Mouse (Mus musculus): ENCODE results near the gene Trpm8. TPM values are rescaled to one million over a fixed set of nuclear protein-coding genes. Genes with fewer than 3 reads are reported as not detected.

The Trpm8 gene
- polyA plus RNA-seq, 1 experiment: not detected

DNA sequence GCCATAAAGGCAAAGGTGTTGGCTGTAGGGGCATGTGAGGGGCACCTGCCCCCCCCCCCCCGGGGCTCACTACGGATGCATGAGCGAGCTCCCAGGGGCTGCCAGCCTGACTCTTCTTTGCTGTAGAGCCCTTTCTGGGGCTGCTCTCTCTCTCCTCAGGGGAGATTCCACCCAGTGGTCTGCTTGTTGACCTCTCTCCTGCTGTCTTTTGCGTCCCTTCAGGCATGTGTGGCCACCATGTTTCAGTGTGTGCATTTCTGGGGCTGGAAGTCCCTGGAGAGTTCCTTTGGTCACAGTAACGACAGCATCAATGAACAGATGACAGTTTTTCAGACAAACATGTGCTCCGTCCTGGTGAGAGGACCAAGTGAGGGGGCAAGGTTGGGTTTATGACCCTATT is 19.1 kb upstream of the Trpm8 start:
- no peak for TF ChIP-seq GATA1 (IDR thresholded peaks at IDR 0.05; ENCODE audit: low read length)

DNA sequence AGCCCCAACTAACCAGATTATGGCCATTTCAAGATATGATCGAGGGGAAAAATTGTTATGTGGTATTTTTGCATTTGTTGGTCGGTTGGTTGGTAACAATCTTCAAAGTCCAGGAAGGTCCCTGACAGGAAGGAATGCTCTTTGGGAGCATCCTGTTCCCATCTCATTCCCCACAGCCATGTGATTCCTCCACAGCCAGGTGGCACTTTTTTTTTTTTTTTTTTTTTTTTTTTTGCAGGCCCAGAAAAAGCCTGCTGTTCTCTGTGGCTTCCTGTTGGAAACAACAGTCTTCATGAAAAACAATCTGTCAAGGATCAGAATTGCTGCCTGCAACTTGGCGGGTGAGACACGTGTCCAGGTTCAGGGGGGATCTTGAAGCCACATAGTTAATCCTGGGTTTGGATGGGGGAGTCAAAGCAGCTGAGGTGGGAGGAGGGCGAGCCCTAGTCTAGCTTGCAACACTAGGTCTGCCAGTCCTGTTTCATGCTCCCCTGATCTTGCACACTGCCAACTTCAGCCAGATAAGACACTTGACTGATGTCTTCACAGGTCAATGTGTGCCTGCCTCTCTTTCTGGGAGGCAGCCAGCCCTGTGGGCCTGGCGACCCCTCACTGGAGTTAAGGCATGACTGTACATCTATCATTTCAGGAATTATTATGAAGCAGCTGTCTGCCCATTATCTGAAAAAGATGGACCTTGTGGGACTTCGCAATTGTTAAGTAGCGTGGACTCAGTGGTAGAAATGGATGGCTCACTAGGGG is 18.4 kb upstream of the Trpm8 start:
- TF ChIP-seq GATA1 (IDR thresholded peaks at IDR 0.05; ENCODE audit: low read length): no peak

DNA sequence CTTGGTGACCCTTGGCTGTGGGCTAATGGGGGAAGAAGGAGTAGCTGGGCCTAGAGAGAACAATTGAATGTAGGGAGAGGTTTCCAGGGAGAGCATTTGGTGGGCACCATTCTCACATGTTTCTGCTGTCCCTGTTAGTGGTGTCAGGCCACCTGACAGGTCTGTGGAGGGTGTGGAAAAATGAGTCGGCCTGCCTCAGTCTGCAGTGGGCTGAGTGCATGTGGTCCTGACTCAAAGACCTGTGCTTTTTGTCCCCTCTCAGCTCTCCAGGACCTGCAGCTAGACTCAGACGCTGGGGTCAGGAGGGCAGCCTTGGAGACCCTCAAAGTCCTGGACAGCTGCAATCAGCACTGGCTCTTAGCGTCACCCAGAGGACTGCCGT is 17.8 kb upstream of the Trpm8 start:
- no peak for TF ChIP-seq GATA1 (IDR thresholded peaks at IDR 0.05; ENCODE audit: low read length)

DNA sequence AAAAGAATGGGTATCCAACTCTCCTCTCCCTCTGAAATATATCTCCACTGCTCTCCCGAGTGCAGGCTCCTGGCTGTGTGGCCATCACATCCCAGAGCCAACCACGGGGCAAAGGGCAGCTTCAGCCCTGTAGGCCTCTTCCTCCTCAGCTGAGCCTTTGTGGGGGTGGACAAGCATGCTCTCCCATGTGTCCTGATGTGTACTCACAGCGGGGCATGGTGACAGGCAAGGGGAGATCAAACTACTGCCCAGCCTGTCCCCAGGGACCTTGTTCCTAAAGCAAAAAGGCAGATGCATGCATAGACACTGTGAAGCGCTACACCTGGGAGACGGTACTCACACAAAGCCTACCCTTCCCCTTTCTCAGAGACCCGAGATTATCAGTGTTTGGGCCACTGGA is 17.3 kb upstream of the Trpm8 start:
- no peak for TF ChIP-seq GATA1 (IDR thresholded peaks at IDR 0.05; ENCODE audit: low read length)

DNA sequence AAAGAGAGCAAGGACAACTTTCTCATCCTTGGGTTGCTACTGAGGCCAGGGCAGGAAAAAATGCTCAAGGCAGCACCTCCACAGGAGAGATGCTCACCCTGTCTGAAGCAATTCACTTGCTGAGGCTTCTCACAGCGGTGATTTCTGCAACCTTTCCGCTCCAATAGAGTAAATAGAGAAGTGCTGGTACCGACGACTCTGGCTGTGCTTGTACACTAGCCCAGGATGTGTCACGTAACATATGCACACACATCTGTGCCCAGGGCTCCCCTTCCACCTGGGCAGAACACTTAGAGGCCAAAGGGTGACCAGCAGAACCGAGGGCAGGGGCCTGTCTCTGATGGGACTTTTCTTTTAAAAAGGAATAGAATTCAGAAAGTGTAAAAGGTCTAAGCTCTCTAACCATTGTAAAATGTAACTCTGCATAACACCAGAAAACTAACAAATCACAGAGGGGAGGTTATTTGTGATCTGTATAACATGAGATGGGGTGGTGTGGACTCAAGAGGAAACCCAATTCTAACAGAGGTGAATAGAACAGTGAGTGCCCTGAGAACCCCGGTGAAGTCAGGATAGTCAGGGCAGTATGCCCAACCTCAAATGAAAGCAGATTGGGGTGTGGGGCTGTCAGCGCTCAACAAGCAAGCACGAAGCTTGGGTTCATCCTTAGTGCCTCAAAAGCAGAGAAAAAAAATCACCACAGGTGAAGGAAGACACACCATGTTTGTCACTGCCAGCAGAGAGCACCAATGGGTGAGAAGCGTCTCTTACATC is 16.7 kb upstream of the Trpm8 start:
- TF ChIP-seq GATA1 (IDR thresholded peaks at IDR 0.05; ENCODE audit: low read length): no peak

DNA sequence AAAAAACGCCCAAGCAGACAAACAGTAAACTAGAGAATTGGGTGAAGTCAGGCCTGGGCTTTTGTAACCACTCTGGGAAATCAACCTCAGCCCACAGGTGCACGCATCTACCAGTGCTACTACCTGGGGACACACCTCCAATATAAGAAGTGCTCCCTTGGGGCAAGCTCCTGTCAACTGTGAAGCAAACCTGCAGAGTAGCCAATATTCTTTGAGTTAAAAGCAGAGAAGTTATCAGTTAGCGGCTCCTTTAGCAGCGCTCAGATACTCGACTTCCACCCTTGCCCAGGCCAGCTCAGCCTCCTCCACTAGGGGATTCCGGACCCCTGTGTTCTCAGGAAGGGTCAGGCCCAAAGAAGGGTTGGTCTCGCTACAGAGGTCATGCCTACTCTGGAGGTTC is 15.8 kb upstream of the Trpm8 start:
- TF ChIP-seq GATA1 (IDR thresholded peaks at IDR 0.05; ENCODE audit: low read length): no peak

DNA sequence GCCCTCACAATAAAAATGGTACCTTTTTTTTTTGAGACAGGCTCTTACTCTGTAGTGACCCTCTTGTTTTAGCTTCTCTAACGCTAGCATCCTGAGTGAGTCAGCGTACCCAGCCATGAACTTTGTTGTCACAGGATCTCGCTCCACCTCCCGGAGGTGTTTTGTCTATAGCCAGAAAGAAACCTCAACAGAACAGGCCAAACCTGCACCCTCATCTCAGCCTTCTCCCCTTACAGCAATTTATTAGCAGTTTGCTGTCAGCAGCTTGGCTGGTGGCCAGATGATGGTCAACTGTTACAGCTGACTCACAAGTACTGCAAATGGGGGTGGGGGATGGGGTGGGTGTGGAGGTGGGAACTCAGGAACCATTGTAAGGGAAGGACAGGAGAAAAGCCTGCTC is 15.2 kb upstream of the Trpm8 start:
- TF ChIP-seq GATA1 (IDR thresholded peaks at IDR 0.05; ENCODE audit: low read length): no peak

DNA sequence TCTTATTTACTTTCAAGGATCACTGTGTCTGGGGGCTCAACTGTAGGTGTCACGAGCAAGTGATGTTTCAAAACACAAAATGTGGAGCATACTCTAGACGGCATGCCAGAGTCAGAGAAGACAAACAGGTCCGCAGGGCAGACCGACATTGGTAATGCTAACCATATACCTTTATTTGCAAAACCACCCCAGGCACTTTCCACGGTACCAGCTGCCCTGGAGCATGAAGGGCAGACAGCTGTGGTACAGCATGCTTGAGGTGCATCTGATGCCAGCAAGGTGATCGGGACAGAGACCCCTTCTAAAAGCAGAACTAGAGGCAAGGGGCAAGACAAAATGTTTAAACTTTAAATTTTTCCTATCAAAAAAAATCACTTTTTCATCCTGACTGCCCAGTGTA is 14.5 kb upstream of the Trpm8 start:
- no peak for TF ChIP-seq GATA1 (IDR thresholded peaks at IDR 0.05; ENCODE audit: low read length)

DNA sequence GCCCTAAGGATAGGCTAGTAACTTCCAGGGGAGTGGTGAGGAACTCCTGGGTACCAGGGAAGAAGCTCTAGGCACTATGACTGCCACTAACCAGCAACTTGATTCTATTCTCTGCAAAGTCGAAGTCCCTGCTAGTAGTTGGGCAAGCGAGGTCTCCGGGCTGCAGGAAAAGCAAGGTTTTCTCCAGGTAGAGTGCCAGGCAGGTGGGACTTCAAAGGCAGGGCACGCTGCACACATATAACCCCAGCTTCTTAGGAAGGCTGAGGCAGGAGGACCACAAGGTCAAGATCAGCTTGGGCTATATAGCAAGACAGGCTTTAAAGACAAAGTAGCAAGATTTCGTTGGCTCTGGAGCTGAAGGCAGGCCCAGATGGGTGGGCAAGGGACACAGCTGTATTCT is 13.7 kb upstream of the Trpm8 start:
- no peak for TF ChIP-seq GATA1 (IDR thresholded peaks at IDR 0.05; ENCODE audit: low read length)

DNA sequence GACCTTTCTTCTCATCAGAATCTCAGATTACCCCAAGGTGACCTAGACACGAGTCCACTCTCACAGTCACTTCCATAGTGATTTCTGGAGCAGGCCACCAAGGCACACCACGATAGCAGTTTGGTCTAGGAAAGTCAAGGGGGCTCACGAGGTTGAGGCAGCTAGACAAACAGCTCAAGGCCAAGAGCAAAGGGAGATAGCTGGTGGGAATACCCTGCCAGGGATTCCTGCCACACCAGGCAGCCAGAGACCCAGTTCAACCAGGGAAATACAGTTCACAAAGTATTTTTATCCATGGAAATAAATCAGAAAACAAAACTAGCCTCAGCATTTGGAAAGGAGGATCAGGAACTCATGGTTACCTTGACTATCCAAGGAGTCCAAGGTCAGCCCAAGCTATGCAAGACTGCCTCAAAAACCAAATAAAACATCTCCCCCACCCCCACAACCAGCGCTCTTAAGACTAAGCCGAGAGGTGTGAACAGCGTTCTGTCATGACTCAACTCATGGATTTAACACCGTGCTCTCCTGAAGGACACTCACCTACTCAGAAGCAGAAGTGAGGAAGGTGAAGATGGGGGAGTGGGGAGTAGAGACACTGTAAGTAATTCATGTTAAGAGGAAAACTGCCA is 13.1 kb upstream of the Trpm8 start:
- no peak for TF ChIP-seq GATA1 (IDR thresholded peaks at IDR 0.05; ENCODE audit: low read length)

DNA sequence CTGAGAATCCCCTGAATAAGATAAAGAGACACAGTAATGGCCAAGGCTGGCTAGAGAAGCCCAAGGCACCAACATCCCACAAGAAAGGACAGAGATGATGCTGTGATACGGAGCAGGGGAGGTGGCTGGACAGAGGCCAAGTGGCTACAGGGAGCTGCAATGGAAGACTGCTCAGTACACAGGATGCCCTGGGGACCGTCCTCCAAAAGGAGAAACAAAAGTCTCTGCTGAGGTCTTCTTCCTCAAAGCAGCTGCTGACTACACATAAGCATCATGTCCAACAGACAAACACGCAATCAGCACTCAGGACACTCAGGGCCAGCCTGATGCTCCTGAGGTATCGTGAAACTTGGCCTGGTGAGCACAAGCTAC is 12.6 kb upstream of the Trpm8 start:
- TF ChIP-seq GATA1 (IDR thresholded peaks at IDR 0.05; ENCODE audit: low read length): no peak

DNA sequence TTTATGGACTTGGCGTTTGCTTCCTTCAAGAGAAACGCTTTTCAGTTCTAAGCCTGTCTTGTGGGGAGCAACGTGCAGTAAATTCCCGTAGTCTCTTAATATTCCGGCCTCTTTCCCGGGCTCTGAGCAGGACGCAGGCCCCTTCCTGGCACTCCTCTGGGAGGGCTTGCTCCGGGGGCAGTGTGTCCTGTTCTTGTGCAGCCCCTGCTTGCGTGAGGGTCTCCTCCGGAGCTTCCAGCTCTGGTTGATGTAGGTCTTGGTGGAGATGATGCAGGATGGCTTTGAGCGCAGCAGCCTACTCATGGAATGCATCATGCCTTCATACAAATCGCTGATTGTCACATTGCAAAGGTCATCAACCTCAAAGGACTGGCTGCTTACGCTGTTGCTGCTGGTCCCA is 11.3 kb upstream of the Trpm8 start:
- TF ChIP-seq GATA1 (IDR thresholded peaks at IDR 0.05; ENCODE audit: low read length): no peak

DNA sequence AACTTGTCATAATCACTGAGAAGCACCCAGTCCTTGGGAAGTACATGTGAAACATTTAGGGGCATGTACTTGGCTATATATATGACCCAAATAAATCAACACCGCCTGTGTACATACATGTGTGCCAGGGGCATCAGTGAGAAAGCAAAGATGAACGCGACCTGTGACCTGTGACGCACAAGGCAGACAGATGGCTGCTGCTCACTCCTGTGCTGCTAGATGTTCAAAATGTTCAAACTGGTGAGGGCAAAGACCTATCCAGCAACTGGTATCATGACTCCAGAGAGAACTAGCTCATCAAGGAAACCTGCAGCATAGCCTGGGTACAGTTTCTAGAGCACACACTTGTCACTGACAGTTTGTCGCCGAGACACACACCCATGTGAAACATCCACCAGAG is 10.0 kb upstream of the Trpm8 start:
- TF ChIP-seq GATA1 (IDR thresholded peaks at IDR 0.05; ENCODE audit: low read length): no peak

DNA sequence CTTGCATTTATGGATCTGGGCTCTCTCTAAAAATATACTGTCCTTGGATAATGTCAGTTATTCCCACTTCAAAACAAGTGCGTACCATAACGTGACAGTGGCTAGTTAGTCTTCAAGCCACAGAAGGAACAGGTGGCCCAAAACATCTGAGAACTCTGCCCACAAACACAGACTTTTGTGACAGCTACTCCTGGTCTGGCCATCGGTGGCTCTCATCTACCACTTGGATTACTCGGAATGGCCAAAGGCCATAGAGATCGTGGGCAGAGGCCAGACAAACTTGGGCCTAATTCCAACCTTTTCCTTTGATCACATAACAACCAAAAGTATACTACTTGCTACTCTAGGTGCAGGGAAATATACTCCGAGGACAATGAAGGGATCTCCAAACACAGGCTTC is 9.4 kb upstream of the Trpm8 start:
- no peak for TF ChIP-seq GATA1 (IDR thresholded peaks at IDR 0.05; ENCODE audit: low read length)

DNA sequence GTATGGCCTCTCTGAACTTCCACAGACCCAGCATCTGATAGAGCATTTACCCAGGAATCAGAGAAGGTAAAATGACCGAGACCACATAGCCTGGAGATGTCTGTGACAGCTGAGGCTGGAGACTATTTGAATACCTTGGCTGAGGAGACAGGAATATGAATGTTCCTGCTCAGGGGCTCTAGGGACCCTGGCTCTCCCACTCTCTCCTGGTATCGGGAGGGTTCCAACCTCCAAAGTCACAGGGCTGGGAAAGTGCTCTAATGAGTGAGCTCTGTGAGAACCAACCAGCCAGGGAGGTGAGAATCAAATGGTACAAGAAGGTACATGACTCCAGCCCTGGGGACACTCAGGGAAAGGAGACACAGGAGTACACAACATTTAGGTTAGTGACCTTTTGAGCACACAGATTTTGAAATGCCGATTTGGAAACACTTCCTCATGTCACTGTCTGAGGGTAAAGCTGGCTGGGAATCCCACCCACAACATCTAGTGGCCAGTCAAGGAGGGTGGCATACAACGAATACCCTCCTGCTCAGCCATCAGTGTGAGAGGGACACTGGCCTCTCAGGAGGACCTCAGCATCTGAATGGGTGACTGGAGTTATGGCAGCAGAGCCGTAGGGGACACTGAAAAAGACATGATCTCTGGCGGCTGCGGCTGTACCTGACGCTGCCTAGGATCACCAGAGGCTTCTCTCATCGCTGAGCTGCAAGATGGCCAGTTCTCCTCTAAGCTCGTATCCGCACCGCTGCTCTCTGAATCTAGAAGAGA is 7.7 kb upstream of the Trpm8 start:
- no peak for TF ChIP-seq GATA1 (IDR thresholded peaks at IDR 0.05; ENCODE audit: low read length)

DNA sequence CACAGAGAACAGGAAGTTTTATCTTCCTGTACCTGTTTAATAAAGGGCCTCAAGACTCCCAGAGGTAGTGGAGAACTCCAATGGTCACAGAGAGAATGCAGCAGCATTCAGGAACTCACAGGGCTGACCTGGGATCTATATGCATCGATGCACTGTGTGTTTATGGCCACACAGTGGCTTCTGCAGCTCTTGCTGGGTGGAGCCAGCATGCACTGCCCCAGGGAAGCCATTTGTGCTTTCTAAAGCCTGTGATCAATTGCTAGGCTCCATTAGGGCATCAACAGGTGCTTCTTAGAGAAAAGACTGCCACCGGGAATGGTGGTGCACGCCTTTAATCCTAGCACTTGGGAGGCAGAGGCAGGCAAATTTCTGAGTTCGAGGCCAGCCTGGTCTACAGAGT is 4.6 kb upstream of the Trpm8 start:
- no peak for TF ChIP-seq GATA1 (IDR thresholded peaks at IDR 0.05; ENCODE audit: low read length)
